Mouse (Mus musculus): ENCODE data around the gene Hfe2. TPM values are rescaled to one million over a fixed set of nuclear protein-coding genes. Genes with fewer than 3 reads are reported as not detected.

The Hfe2 gene
- polyA plus RNA-seq, 1 experiment, result 1.5 TPM

DNA sequence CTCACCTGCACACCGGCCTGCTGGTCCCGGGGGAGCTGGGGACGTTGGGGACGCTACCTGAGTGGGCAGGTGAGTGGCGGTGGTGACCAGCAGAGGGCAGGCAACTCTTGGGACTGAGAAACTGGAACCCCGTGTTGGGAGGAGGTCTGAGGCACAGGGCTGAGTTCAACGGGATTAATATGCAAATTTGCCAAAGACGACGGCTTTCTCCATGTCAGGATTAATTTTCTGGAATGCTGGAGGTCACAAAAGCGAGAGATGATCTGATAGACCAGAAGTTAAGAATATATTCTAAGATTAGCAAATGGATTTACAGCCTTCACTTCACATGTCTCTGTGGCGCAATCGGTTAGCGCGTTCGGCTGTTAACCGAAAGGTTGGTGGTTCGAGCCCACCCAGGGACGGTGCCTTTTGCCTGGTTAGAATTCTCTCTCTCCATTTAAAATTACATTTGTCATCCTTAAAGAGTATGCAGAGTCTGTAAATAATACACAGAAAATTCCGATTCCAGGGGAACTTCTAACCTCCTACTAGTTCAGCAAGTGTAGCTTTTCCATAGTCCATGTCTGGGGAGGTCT, 27.4 kb upstream of the Hfe2 start:
- Histone ChIP-seq H3K27ac (ENCODE audit: insufficient read depth, low read length) (no peak overlapping the region), H3K4me3 (ENCODE audit: insufficient read depth, low read length) (peak overlapping the region; percentile 48), H3K4me1 (ENCODE audit: control insufficient read depth, insufficient read depth, low read length) (no peaks in the 10 kb centered on the region)
- 0 out of 2 replicates have a peak, but pooled peaks have one; percentile 39 for TF ChIP-seq CTCF (IDR thresholded peaks at IDR 0.05; ENCODE audit: extremely low read depth, insufficient read depth, low read length)
- no peak for TF ChIP-seq POLR2A (IDR thresholded peaks at IDR 0.05; ENCODE audit: extremely low read depth, insufficient read depth, low read length)

DNA sequence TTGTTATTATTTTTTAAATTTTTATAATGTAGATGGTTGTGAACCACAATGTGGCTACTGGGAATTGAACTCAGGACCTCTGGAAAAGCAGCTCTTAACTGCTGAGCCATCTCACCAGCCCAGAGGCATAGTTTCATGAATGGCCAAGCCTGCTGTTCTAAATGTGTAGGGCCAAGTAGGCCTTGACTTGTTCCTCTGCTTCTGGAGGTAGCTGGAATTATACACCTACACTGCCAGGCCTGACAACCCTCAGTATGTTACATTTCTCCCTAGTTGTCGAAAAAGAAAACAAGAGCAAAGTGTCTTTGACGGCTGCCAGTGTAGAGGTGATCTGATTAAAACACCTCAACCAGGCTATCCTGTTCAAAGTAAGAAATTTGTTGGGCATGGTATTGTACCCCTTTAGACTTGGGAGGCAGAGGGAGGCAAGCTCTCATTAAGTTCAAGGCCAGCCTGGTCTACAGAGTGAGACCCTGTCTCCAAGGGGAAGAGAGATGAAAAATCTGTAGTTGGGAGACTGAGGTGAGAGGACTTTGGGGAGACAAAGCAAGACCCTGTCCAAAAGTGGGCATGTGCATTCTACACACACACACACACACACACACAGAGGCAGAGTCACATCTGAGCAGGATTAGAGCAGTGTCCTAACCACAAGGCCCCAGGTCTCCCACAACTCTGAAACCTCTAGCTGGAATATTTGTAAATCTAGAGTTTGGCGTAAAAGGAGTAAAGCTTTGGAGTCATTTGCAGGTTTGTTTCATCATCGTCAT, 26.3 kb upstream of the Hfe2 start:
- no peak overlapping the region; the same call in 1 of the 2 replicates for H3K4me3 ChIP-seq (ENCODE audit: insufficient read depth, low read length)
- H3K27ac ChIP-seq (ENCODE audit: insufficient read depth, low read length), result no peak overlapping the region
- no peaks in the 10 kb centered on the region for H3K4me1 ChIP-seq (ENCODE audit: control insufficient read depth, insufficient read depth, low read length)
- no peak for TF ChIP-seq CTCF (IDR thresholded peaks at IDR 0.05; ENCODE audit: extremely low read depth, insufficient read depth, low read length)
- TF ChIP-seq POLR2A (IDR thresholded peaks at IDR 0.05; ENCODE audit: extremely low read depth, insufficient read depth, low read length), result no peak

DNA sequence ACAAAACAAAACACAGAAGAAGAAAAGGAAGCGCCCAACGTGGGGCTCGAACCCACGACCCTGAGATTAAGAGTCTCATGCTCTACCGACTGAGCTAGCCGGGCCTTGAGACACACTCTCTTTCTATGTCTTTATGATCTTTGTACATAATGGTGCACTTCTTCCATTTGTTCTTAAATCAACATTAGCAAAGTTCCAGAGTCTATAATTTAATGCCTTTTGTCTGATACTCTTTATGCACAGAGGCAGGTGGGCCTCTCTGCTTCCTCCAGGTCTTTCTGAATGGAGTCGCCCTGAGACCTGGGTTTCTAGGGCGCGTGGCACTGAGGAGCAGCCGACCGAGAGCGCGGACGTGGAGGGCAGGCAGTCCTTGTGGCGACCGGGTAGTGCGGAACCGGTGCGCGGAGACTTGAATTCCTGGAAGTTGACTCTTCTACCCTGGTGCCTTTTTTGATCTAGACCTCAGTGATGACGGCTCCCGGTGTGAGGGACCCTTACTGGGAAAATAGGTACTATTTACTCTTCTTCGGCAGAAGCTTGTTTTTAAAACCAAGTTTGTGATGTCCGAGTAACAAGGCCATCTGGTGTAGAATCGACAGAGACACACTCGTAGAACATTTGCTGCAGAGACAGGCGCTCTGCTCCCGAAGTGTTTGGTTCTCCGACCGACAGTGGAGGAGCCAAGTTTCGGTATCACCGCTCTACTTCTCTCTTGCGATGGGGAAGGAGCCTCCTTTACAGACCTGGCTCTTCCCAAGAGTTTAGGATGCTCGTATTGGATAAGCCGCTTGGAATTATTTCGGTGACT, 25.3 kb upstream of the Hfe2 start:
- no peak for TF ChIP-seq POLR2A (IDR thresholded peaks at IDR 0.05; ENCODE audit: extremely low read depth, insufficient read depth, low read length)
- TF ChIP-seq CTCF (IDR thresholded peaks at IDR 0.05; ENCODE audit: extremely low read depth, insufficient read depth, low read length), result no peak

DNA sequence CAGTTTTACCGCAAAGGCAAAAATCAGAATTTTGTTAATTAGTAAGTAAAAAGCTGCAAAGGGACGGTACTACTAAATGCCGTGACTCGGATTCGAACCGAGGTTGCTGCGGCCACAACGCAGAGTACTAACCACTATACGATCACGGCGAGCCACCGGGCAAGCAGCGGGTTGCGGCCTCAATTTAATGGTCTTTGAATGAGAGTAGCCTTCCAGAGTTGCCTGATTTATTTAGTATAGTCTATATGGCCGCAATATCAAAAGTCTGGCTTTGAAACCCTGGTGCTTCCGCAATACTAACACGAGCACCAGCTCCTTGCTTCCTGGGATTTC, 24.7 kb upstream of the Hfe2 start:
- Histone ChIP-seq H3K4me1 (ENCODE audit: control insufficient read depth, insufficient read depth, low read length) (no peaks in the 10 kb centered on the region), H3K27ac (ENCODE audit: insufficient read depth, low read length) (peak overlapping the region; percentile 51), H3K4me3 (ENCODE audit: insufficient read depth, low read length) (peak overlapping the region; percentile 61)
- TF ChIP-seq CTCF (IDR thresholded peaks at IDR 0.05; ENCODE audit: extremely low read depth, insufficient read depth, low read length) (no peak), POLR2A (IDR thresholded peaks at IDR 0.05; ENCODE audit: extremely low read depth, insufficient read depth, low read length) (no peak)

More for the DNA sequence above, 25.3 kb upstream of the Hfe2 start:
- H3K4me3 ChIP-seq (ENCODE audit: insufficient read depth, low read length), result peak overlapping the region; percentile 61
- no peaks in the 10 kb centered on the region for H3K4me1 ChIP-seq (ENCODE audit: control insufficient read depth, insufficient read depth, low read length)
- peak overlapping the region; percentile 12; the same call in 1 of the 2 replicates for H3K27ac ChIP-seq (ENCODE audit: insufficient read depth, low read length)

DNA sequence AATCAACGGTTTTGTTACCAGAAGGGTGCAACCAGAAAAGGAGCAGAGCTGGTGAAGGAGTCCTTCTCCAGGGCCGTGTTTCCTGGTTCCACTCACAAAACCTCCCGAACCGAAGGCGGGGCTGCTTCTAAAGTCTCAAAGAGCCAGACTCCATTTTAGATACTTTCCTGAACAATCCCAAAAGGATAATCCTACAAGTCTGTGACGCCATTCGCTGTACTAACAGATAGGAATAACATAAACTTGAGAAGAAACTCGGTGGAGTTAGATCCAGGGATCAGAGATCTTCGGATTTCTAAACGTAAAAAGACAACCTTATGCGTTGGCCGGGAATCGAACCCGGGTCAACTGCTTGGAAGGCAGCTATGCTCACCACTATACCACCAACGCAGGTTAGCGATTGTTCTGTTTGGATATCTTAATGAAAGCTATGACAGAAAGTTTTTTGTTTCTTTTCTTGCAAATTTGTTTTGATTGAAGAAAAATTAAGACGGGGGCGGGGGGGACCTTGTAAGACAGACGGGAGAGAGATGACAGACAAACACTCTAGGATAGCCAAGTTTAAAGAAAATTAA, 24.2 kb upstream of the Hfe2 start:
- Histone ChIP-seq H3K4me1 (ENCODE audit: control insufficient read depth, insufficient read depth, low read length) (no peaks in the 10 kb centered on the region), H3K27ac (ENCODE audit: insufficient read depth, low read length) (peak overlapping the region; percentile 51), H3K4me3 (ENCODE audit: insufficient read depth, low read length) (peak overlapping the region; percentile 61)
- TF ChIP-seq POLR2A (IDR thresholded peaks at IDR 0.05; ENCODE audit: extremely low read depth, insufficient read depth, low read length) (no peak), CTCF (IDR thresholded peaks at IDR 0.05; ENCODE audit: extremely low read depth, insufficient read depth, low read length) (no peak)

DNA sequence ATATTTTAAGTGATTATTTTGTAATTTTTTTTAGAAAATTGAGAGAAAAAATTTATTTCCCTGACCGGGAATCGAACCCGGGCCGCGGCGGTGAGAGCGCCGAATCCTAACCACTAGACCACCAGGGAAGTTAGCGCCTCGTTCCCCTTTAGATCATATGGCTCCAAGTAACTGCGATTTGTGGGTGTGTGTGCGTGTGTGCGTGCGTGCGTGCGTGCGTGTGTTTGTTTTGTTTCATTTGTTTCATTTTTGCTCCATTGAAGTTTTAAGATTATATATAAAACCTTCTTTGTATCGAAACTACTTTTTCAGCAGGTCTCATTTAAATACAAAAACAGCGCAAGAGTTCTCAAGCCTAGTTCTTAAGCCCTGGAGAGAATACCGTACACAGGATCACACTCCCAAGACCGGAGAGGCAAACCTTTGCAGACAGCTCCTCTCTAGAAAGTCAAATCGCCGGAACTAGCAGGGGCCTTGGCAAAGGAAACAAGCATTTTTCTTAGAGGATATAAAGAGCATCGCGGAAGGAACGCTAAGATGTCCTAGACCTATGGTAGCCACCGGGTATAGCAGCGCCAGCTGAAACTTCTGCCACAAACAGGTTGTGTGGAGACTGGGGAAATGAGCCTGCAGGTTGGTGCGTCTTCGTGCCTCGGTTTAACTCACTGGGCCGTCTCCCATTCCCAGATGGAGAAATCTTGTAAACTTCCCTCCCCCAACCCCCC, 23.4 kb upstream of the Hfe2 start:
- Histone ChIP-seq H3K4me3 (ENCODE audit: insufficient read depth, low read length) (peak overlapping the region; percentile 61), H3K4me1 (ENCODE audit: control insufficient read depth, insufficient read depth, low read length) (no peaks in the 10 kb centered on the region), H3K27ac (ENCODE audit: insufficient read depth, low read length) (no peak overlapping the region)
- no peak for TF ChIP-seq POLR2A (IDR thresholded peaks at IDR 0.05; ENCODE audit: extremely low read depth, insufficient read depth, low read length)
- no peak for TF ChIP-seq CTCF (IDR thresholded peaks at IDR 0.05; ENCODE audit: extremely low read depth, insufficient read depth, low read length)

DNA sequence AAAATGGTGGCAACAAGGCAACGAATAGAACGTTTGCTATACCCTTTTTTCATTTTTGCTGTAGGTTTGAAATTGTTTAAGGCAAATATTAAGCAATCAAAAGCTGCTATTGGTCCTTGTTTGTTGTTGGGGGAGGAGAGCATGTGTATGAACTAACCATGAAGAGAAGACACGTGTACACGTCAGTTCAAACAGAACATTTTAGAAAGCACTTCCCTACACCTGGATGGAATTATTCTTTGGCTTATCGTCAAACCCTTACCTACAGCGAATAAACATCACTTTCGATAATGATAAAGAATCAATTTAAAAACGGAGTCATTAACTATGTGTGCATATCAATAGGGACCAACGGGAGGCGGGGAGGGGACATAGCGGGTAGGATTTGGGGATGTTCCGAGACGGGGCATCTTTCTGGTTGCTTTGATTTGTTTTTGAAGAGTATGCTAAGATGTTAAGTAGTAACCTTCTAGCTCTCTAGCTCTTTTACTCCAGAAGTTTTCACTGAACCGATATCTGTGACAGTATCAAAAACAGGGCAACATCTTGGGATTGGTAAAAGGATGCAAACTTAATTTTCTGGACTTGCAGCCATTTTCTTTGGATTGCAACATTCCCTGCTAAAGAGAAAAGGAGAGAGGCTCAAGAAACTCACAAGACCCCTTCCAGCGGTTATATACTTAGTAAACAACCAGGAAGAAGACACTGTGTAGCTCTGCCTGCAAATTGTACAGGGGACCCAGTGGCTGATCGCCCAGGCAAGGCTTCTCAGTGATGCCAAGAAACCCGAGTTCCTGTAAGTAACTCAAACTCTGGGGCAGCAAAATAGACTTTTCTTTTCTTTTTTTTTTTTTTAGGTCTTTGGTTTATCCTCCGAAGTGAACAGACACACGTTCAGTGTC, 22.5 kb upstream of the Hfe2 start:
- TF ChIP-seq POLR2A (IDR thresholded peaks at IDR 0.05; ENCODE audit: extremely low read depth, insufficient read depth, low read length), result no peak
- no peak for TF ChIP-seq CTCF (IDR thresholded peaks at IDR 0.05; ENCODE audit: extremely low read depth, insufficient read depth, low read length)
- Histone ChIP-seq H3K27ac (ENCODE audit: insufficient read depth, low read length) (no peak overlapping the region), H3K4me1 (ENCODE audit: control insufficient read depth, insufficient read depth, low read length) (no peaks in the 10 kb centered on the region), H3K4me3 (ENCODE audit: insufficient read depth, low read length) (peak overlapping the region; percentile 61)

DNA sequence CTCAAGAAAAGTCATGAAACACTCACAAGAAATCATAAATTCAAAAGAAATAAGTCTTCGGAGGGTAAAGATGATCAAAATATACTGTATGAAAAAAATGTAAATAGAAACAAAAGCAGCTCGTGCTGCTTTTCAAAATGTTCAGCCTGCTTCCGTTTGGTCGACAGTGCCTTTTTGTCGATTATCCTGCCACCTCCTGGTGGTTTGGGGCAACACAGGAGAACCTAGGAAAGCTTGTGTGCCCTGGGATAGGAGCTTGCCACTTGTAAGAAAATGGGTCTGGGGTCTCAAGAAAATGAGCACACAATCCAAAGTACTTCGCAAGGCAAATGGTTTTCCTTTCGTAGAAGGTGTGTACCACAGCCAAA, 21.9 kb upstream of the Hfe2 start:
- no peaks in the 10 kb centered on the region for H3K4me1 ChIP-seq (ENCODE audit: control insufficient read depth, insufficient read depth, low read length)
- H3K27ac ChIP-seq (ENCODE audit: insufficient read depth, low read length), result no peak overlapping the region
- TF ChIP-seq CTCF (IDR thresholded peaks at IDR 0.05; ENCODE audit: extremely low read depth, insufficient read depth, low read length) (peak; percentile 83), POLR2A (IDR thresholded peaks at IDR 0.05; ENCODE audit: extremely low read depth, insufficient read depth, low read length) (no peak)
- H3K4me3 ChIP-seq (ENCODE audit: insufficient read depth, low read length), result peak overlapping the region; percentile 61; the same call in 1 of the 2 replicates

Measured in cortical plate, adult 2 months (tissue).